Mouse (Mus musculus) limb, embryonic 14.5 days (tissue): ENCODE results near the gene Acap1. TPM values are rescaled to one million over a fixed set of nuclear protein-coding genes. Genes with fewer than 3 reads are reported as not detected.
A peak's percentile ranks its signal among the peaks of the same experiment; 100 is the strongest.

Source experiments
- ATAC-seq: fragments of 200-750 bp; cut with Nextera tagmentation; 2 replicates; pipeline ENCODE4 v1.8.0; 2017; ENCODE audit warnings: low read depth, moderate number of reproducible peaks, moderate TSS enrichment; ENCODE audit not compliant: low FRiP score
- DNase-seq: peaks from one replicate; pipeline ENCODE4 v3.0.0-alpha.2; 2015; ENCODE audit warnings: low spot score
- H3K27ac ChIP-seq: fragments of 300-500 bp; sonication (generic); replicated peaks from 2 replicates; pipeline ENCODE4 v1.5.1; 2014; ENCODE audit warnings: low read depth, mild to moderate bottlenecking, low read length, moderate library complexity, mixed read lengths
- H3K27me3 ChIP-seq: fragments of 300-500 bp; sonication (generic); 2 replicates; pipeline ENCODE4 v1.6.1; 2014; ENCODE audit warnings: low read length, mixed read lengths; ENCODE audit not compliant: control insufficient read depth, insufficient read depth
- H3K36me3 ChIP-seq: fragments of 300-500 bp; sonication (generic); 2 replicates; pipeline ENCODE4 v1.6.1; 2014; ENCODE audit warnings: mild to moderate bottlenecking, low read length, moderate library complexity, mixed read lengths; ENCODE audit not compliant: control insufficient read depth, insufficient read depth
- H3K4me1 ChIP-seq: fragments of 300-500 bp; sonication (generic); 2 replicates; pipeline ENCODE4 v1.6.1; 2014; ENCODE audit warnings: antibody characterized with exemption, low read length, mixed read lengths; ENCODE audit not compliant: control insufficient read depth, insufficient read depth
- H3K4me2 ChIP-seq: fragments of 300-500 bp; sonication (generic); replicated peaks from 2 replicates; pipeline ENCODE4 v1.6.1; 2014; ENCODE audit warnings: low read depth, mild to moderate bottlenecking, low read length, moderate library complexity; ENCODE audit not compliant: severe bottlenecking
- H3K4me3 ChIP-seq: fragments of 300-500 bp; sonication (generic); replicated peaks from 2 replicates; pipeline ENCODE4 v1.5.1; 2014; ENCODE audit warnings: low read length
- H3K9ac ChIP-seq: fragments of 300-500 bp; sonication (generic); 2 replicates; pipeline ENCODE4 v1.6.1; 2014; ENCODE audit warnings: mild to moderate bottlenecking, low read depth, low read length, moderate library complexity; ENCODE audit not compliant: severe bottlenecking
- H3K9me3 ChIP-seq: fragments of 300-500 bp; sonication (generic); 2 replicates; pipeline ENCODE4 v1.6.1; 2016; ENCODE audit warnings: low read length; ENCODE audit not compliant: control insufficient read depth
- POLR2A ChIP-seq: fragments of 200-500 bp; IDR thresholded peaks from 2 replicates; pipeline ENCODE4 v1.8.0; 2012; ENCODE audit warnings: inconsistent platforms, mild to moderate bottlenecking, moderate library complexity, borderline replicate concordance; ENCODE audit not compliant: insufficient read depth, insufficient read length; ENCODE audit errors: extremely low read depth
- WGBS: fragments of 180-500 bp; shearing (Covaris S2); extraction: QIAGEN DNeasy Blood & Tissue Kit; methylation state at CpG from one replicate; pipeline ENCODE4 v1.1.7; 2014; 5-methylcytosine and 5-hydroxymethylcytosine counted together
- polyA plus RNA-seq, 2 experiments: library from polyadenylated mRNA; depleted of rRNA in 1 of 2; stranded (reverse) in 1 of 2; unstranded in 1 of 2; fragments of >200 nt; fragmentation: Nextera tagmentation in 1 of 2; extraction: Ambion mirVana in 1 of 2; gene quantifications; 2 replicates each; pipeline versions ENCODE4 v1.2.1 to v1.2.3; 2012 to 2014

Acap1 gene
- polyA plus RNA-seq, 2 experiments, result 2.1 TPM

GRCm38 (mm10) chr11:69838714-69839104, 56.6 kb downstream of the Acap1 start:
- Histone ChIP-seq H3K27me3 (peaks cover 2% of the 10 kb centered on the region; the same call in 1 of the 2 replicates), H3K4me1 (peaks cover 33% of the 10 kb centered on the region), H3K36me3 (peaks cover 6% of the 10 kb centered on the region; the same call in 1 of the 2 replicates), H3K27ac (peak overlapping the region; percentile 83), H3K4me3 (peak overlapping the region; percentile 73), H3K9ac (peak overlapping the region; percentile 63), H3K4me2 (peak overlapping the region; percentile 50), H3K9me3 (no peaks in the 10 kb centered on the region)
- ATAC-seq (no peak), DNase-seq (peak; percentile 20)
- 2% methylated on average over 7 of the region's 7 CpGs for WGBS
- TF ChIP-seq POLR2A, result no peak

GRCm38 (mm10) chr11:69837952-69838713, 57.2 kb downstream of the Acap1 start, which contains the start of gene Tmem256:
Gene Tmem256 (plus strand): TSS chr11:69838514.
- peaks cover 37% of the 10 kb centered on the region for H3K4me1 ChIP-seq
- 0 out of 2 replicates have a peak, but pooled peaks have one; percentile 69 for TF ChIP-seq POLR2A
- WGBS, result 0% methylated on average over 34 of the region's 34 CpGs

GRCm38 (mm10) chr11:69837604-69837951, 57.8 kb downstream of the Acap1 start, which contains the start of gene Nlgn2:
Gene Nlgn2 (minus strand): TSS chr11:69837784.
- peaks cover 17% of the 10 kb centered on the region for H3K36me3 ChIP-seq
- DNase-seq (no peak), ATAC-seq (no peak; the same call in 1 of the 2 replicates)
- H3K27ac ChIP-seq, result peak within 1 kb of the TSS; percentile 83
- no peak for TF ChIP-seq POLR2A
- H3K4me2 ChIP-seq, result peak within 1 kb of the TSS; percentile 95
- under 1% methylated on average over 29 of the region's 32 CpGs for WGBS
- H3K4me1 ChIP-seq, result peaks cover 37% of the 10 kb centered on the region
- peak within 1 kb of the TSS; percentile 71 for H3K9ac ChIP-seq
- peak within 1 kb of the TSS; percentile 73 for H3K4me3 ChIP-seq
- peaks cover 5% of the 10 kb centered on the region; the same call in 1 of the 2 replicates for H3K27me3 ChIP-seq
- no peaks in the 10 kb centered on the region for H3K9me3 ChIP-seq

More at GRCm38 (mm10) chr11:69837952-69838713, 57.2 kb downstream of the Acap1 start, which contains the start of gene Tmem256:
- H3K36me3 ChIP-seq, result peaks cover 12% of the 10 kb centered on the region; the same call in 1 of the 2 replicates
- H3K4me2 ChIP-seq, result peak within 1 kb of the TSS; percentile 95
- peak within 1 kb of the TSS; percentile 73 for H3K4me3 ChIP-seq
- H3K9ac ChIP-seq, result peak within 1 kb of the TSS; percentile 71
- ATAC-seq (peak; percentile 92), DNase-seq (peak; percentile 100)
- H3K9me3 ChIP-seq, result no peaks in the 10 kb centered on the region
- H3K27ac ChIP-seq, result peak within 1 kb of the TSS; percentile 83
- H3K27me3 ChIP-seq, result peaks cover 5% of the 10 kb centered on the region; the same call in 1 of the 2 replicates

GRCm38 (mm10) chr11:69836703-69837576, 58.4 kb downstream of the Acap1 start:
- Histone ChIP-seq H3K27ac (peak overlapping the region; percentile 79), H3K4me1 (peaks cover 37% of the 10 kb centered on the region), H3K36me3 (peaks cover 24% of the 10 kb centered on the region), H3K4me3 (peak overlapping the region; percentile 73), H3K9ac (peak overlapping the region; percentile 71), H3K27me3 (peaks cover 5% of the 10 kb centered on the region; the same call in 1 of the 2 replicates), H3K4me2 (peak overlapping the region; percentile 95), H3K9me3 (no peaks in the 10 kb centered on the region)
- ATAC-seq (no peak), DNase-seq (peak; percentile 37)
- no peak for TF ChIP-seq POLR2A
- 1% methylated on average over 38 of the region's 52 CpGs for WGBS

GRCm38 (mm10) chr11:69835966-69836335, 59.4 kb downstream of the Acap1 start:
- WGBS, result 10% methylated on average over 4 of the region's 4 CpGs
- H3K27ac ChIP-seq, result no peak overlapping the region

More at GRCm38 (mm10) chr11:69835966-69836335, 59.4 kb downstream of the Acap1 start:
- no peak for TF ChIP-seq POLR2A
- no peak for ATAC-seq
- no peaks in the 10 kb centered on the region for H3K9me3 ChIP-seq
- peak overlapping the region; percentile 73 for H3K4me3 ChIP-seq
- H3K36me3 ChIP-seq, result peaks cover 31% of the 10 kb centered on the region
- H3K9ac ChIP-seq, result peak overlapping the region; percentile 71
- peaks cover 37% of the 10 kb centered on the region for H3K4me1 ChIP-seq
- no peak for DNase-seq
- peak overlapping the region; percentile 95 for H3K4me2 ChIP-seq
- peaks cover 5% of the 10 kb centered on the region; the same call in 1 of the 2 replicates for H3K27me3 ChIP-seq
